Mouse (Mus musculus) heart, embryonic 10.5 days (tissue): ENCODE results near the gene Gm12216. TPM values are rescaled to one million over a fixed set of nuclear protein-coding genes. Genes with fewer than 3 reads are reported as not detected.
A peak's percentile ranks its signal among the peaks of the same experiment; 100 is the strongest.
"Not testable (repeated sequence)": the region's sequence is repeated elsewhere in the genome, so short reads cannot be mapped to it uniquely, and the experiment has no call there.

Experiments
- DNase-seq: peaks from one replicate; pipeline ENCODE4 v3.0.0-alpha.2; 2017; ENCODE audit warnings: low spot score
- H3K27ac ChIP-seq: fragments of 300-500 bp; sonication (generic); 2 replicates; pipeline ENCODE4 v1.5.1; 2016; ENCODE audit warnings: mild to moderate bottlenecking
- H3K27me3 ChIP-seq: fragments of 300-500 bp; sonication (generic); 2 replicates; pipeline ENCODE4 v1.6.1; 2016; ENCODE audit warnings: mild to moderate bottlenecking; ENCODE audit not compliant: poor library complexity, insufficient read depth, severe bottlenecking
- H3K36me3 ChIP-seq: fragments of 300-500 bp; sonication (generic); 2 replicates; pipeline ENCODE4 v1.6.1; 2016; ENCODE audit warnings: mild to moderate bottlenecking, moderate library complexity
- H3K4me1 ChIP-seq: fragments of 300-500 bp; sonication (generic); 2 replicates; pipeline ENCODE4 v1.6.1; 2016; ENCODE audit warnings: mild to moderate bottlenecking
- H3K4me3 ChIP-seq: fragments of 300-500 bp; sonication (generic); 2 replicates; pipeline ENCODE4 v1.5.1; 2016; ENCODE audit warnings: mild to moderate bottlenecking, moderate library complexity
- H3K9me3 ChIP-seq: fragments of 300-500 bp; sonication (generic); 2 replicates; pipeline ENCODE4 v1.6.1; 2016; ENCODE audit warnings: mild to moderate bottlenecking, moderate library complexity
- WGBS: fragments of 180-500 bp; shearing (Covaris S2); methylation state at CpG from one replicate; pipeline ENCODE4 v1.1.7; 2016; 5-methylcytosine and 5-hydroxymethylcytosine counted together
- polyA plus RNA-seq: library from polyadenylated mRNA; unstranded; fragments of >200 nt; fragmentation: Nextera tagmentation; extraction: Ambion mirVana; gene quantifications from 2 replicates; pipeline ENCODE4 v1.2.1, GENCODE M21; 2016

Gene Gm12216
- polyA plus RNA-seq, 1 experiment from 2014 or later, result 0.15 TPM

DNA sequence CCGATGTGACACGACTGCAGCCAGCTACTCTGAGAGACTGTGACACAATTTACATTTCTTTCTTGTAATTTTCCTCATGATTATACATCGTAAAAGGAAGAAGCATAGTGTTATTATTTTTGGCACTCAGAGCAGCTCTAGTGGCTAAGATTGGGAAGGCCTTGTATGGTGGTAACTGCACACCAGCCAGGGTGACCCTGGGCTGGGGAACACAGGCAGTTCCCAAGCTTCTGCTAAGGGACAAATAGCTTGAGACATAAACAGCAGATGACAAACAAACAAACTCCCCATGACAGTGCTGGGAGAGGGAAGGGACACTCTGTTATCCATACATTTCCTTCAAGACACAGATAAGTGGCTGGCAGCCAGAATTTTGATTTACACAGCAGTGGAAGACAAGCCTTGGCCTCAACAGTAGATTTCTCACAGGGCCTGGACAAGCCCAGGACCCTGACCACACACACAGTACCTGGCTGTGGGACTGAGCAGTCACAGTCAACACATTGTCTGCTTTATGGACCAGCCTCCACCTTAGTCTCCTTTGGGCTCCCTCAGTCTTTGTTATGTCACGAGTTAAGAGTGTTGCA is 5.8 kb upstream of the Gm12216 start:
- H3K9me3 ChIP-seq, H3K4me3 ChIP-seq, H3K27me3 ChIP-seq, DNase-seq, H3K4me1 ChIP-seq, H3K36me3 ChIP-seq, H3K27ac ChIP-seq: not testable (repeated sequence)
- WGBS, result 74% methylated on average over 3 of the region's 4 CpGs

DNA sequence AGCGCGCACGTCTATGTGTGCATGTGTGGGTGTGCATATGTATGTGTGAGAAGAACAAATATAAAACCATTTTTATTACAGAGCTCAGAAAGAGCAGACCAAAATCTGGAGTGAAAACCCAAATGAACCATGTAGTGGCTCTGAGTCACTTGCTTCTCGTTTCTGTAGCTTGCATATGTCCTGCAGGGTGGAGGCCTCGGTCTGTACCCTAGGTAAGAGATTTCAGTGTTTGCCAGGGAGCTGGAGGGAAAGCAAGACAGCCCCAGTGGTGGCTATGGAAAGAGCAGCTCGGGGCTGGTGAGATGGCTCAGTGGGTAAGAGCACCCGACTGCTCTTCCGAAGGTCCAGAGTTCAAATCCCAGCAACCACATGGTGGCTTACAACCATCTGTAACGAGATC is 1.9 kb upstream of the Gm12216 start:
- H3K27ac ChIP-seq, H3K4me1 ChIP-seq, DNase-seq, H3K4me3 ChIP-seq, H3K36me3 ChIP-seq, H3K9me3 ChIP-seq: not testable (repeated sequence)
- peaks cover 14% of the 10 kb centered on the region for H3K27me3 ChIP-seq
- 86% methylated on average over 8 of the region's 9 CpGs for WGBS

DNA sequence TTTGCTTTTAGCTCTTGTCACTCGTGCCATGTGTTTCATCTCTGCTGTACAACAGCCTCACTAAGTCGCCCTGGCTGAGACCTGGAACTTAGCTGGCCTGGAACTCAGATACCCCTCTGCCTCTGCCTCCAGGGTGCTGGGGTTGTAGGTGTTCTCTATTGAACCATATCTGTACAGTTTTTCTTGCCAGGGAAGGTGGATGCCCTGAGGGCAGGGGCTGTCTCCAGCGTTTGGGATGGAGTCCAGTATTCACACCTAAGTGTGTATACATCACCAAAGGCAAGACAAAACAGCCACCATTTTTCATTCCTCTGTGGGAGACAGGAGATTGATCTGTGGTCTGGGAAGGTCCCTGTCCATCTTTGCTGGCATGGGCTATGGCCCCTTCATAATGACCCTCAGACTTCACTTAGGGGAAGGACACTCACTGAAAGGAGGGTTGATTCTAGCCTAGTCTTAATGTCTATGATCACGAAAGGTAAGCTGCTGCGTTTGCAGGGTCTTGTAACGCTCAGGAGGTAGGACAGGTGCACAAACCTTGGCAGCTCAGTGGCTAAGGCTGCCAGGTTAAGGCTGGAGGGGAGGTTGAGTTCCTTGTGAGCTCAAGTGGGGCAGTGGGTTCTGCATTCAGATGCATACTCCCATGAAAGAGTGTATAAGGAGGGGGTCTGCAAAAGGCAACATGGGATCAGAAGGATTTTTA is 847 bp downstream of the Gm12216 start:
- peaks cover 14% of the 10 kb centered on the region for H3K27me3 ChIP-seq
- H3K4me3 ChIP-seq, result no peak overlapping the region
- no peaks in the 10 kb centered on the region for H3K36me3 ChIP-seq
- no peak overlapping the region for H3K27ac ChIP-seq
- H3K9me3 ChIP-seq, result no peaks in the 10 kb centered on the region
- no peak for DNase-seq
- peaks cover 3% of the 10 kb centered on the region; the same call in 1 of the 2 replicates for H3K4me1 ChIP-seq
- WGBS, result 76% methylated on average over 6 of the region's 6 CpGs

DNA sequence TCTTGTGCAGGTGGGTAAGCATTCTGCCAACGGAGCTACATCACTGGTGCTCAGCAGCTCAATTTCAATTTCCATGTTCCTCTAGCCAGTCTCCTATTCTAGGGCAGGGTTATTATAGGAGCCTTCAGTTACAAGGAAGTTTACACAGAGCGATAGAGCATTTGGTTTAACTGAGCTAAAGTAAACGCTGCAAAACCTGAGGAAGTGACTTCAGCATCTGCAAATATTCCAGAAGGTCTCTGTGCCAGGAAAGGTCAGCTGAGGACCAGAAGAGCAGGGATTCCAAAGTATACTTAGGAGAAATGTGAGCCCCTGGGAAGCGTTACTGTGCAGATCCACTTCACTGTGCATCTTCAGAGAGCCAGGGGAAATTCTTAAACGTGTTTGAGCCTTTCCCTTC is 5.4 kb downstream of the Gm12216 start:
- H3K27me3 ChIP-seq, result peaks cover 19% of the 10 kb centered on the region
- DNase-seq, result no peak
- 49% methylated on average over 5 of the region's 5 CpGs for WGBS
- H3K27ac ChIP-seq, result no peak overlapping the region
- H3K36me3 ChIP-seq, result no peaks in the 10 kb centered on the region
- H3K4me1 ChIP-seq, result peaks cover 5% of the 10 kb centered on the region; the same call in 1 of the 2 replicates
- no peak overlapping the region for H3K4me3 ChIP-seq
- no peaks in the 10 kb centered on the region for H3K9me3 ChIP-seq

DNA sequence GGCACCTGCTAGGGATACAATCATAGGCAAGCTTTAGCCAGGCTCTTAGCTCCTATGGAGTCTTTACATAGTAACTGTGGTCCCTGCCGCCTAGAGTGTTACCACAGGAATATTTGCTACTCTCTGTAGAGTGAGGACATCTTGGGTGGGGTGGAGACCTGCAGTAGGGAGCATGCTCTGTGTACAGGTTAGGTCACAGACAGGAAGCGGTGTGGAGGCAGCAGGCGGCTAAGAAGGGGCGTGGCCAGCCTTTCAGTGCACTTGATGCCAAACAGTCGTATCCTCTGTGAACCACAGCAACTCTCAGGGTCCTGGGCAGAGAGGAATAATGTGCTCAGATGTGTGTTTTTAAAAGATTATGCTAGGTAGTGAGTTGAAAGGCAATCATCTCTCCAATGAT is 7.3 kb downstream of the Gm12216 start:
- H3K4me1 ChIP-seq, result peaks cover 5% of the 10 kb centered on the region; the same call in 1 of the 2 replicates
- no peak overlapping the region for H3K27ac ChIP-seq
- no peaks in the 10 kb centered on the region for H3K36me3 ChIP-seq
- no peak for DNase-seq
- H3K9me3 ChIP-seq, result no peaks in the 10 kb centered on the region
- H3K27me3 ChIP-seq, result 0 out of 2 replicates have a peak, but pooled peaks cover 4% of the 10 kb centered on the region
- 43% methylated on average over 5 of the region's 5 CpGs for WGBS
- H3K4me3 ChIP-seq, result no peak overlapping the region

DNA sequence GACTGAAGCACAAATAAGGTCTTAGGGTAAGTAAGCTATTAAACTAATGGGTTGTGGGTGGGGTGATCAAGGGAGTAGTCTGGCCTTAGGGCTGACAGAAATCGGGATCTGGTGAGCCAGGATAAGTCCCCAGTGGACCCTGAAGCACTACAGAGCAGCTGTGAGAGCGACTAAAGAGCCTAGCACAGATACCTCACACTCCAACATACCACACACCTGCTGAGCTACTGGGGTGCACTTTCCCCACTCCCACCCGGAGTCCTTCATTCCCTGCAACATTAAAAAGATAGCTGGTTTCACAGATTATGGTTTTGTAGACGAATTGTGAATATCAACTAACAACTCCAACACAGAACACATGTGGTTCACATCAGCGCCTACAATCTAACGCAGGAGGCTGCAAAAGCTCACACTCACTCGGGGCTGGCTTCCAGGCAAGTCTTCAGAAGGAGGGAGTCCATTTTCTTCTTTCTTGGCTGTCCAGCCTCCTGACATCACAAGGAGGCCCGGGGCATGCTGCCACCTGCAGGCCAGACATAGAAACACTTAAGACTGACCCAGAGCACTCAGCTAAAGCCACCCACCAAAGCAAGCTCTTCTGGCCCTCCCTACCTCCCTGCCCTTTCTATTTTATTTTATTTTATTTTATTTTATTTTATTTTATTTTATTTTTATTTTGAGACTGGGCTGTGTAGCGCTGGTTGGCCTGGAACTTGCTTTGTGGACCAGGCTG is 9.3 kb downstream of the Gm12216 start:
- DNase-seq, result peak; percentile 89
- peaks cover 5% of the 10 kb centered on the region; the same call in 1 of the 2 replicates for H3K4me1 ChIP-seq
- H3K4me3 ChIP-seq, result no peak overlapping the region
- no peaks in the 10 kb centered on the region for H3K36me3 ChIP-seq
- 0 out of 2 replicates have a peak, but pooled peaks cover 4% of the 10 kb centered on the region for H3K27me3 ChIP-seq
- 0 out of 2 replicates have a peak overlapping the region, but pooled peaks have one; percentile 42 for H3K27ac ChIP-seq
- H3K9me3 ChIP-seq, result no peaks in the 10 kb centered on the region
- WGBS, result 26% methylated on average over 9 of the region's 9 CpGs

DNA sequence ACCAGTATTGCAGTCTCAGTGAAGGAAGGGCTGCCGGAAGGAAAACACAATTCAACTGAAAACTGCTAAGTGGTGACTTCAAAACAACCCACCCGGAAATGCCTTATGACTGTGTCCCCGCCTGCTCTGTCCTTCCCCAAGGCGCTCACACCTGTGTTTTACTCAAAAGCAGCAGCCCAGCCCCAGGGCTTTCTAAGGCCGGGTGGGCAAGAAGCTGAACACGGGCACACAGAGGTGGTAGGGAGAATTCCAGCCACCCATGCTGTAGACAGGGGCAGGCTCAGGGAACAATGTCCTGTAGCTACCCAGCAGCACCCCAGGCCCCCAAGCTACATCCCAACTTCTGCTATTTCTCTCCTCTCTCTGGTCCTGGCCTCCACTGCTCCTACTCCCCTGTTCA is 13.4 kb downstream of the Gm12216 start:
- H3K27me3 ChIP-seq, result peaks cover 22% of the 10 kb centered on the region; the same call in 1 of the 2 replicates
- 77% methylated on average over 6 of the region's 6 CpGs for WGBS
- no peak for DNase-seq
- H3K4me1 ChIP-seq, result peaks cover 9% of the 10 kb centered on the region; the same call in 1 of the 2 replicates
- H3K36me3 ChIP-seq, result no peaks in the 10 kb centered on the region
- no peak overlapping the region for H3K4me3 ChIP-seq
- H3K27ac ChIP-seq, result no peak overlapping the region
- H3K9me3 ChIP-seq, result no peaks in the 10 kb centered on the region

DNA sequence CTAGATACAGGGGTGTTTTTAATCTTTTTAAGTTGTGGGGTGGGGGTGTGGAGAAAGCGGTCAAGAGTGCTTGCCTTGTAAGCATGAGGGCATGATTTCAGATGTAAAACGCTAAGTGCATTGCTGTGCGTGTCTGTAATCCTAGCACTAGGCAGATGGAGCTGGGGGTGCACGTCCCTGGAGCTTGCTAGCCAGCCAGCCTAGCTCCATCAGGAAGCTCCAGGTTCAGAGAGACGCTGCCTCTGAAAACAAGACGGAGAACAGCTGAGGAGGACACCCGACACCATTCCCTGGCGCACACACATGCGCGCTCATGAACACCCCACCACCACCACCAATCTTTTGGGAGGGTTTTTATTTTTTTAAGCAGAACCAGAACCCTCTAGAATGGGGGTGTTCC is 15.9 kb downstream of the Gm12216 start:
- H3K27me3 ChIP-seq, result peaks cover 31% of the 10 kb centered on the region
- no peaks in the 10 kb centered on the region for H3K9me3 ChIP-seq
- H3K4me1 ChIP-seq, result peaks cover 17% of the 10 kb centered on the region
- no peak overlapping the region for H3K27ac ChIP-seq
- WGBS, result 71% methylated on average over 10 of the region's 10 CpGs
- H3K4me3 ChIP-seq, result no peak overlapping the region
- no peak for DNase-seq
- no peaks in the 10 kb centered on the region for H3K36me3 ChIP-seq

DNA sequence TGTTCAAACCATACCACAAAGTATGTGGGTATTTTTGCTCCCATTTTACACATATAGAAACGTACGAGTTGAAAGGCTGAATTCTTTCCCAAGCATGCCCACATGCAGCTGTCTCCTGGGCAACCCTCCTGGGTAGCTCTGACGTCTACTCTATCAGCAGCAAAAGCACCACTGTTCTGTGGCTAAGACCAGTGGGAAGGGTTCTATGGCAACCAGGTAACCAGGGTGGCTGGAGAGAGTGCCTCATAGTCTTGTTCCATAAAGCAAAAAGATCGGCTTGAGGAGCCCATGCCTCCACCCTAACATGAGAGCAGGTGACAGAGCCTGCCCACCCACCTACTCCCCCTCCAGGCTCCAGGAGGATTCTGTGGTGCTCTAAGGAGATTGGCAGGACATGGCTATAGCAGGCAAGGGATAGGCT is 16.9 kb downstream of the Gm12216 start:
- Histone ChIP-seq H3K27me3 (peaks cover 31% of the 10 kb centered on the region), H3K4me1 (peaks cover 23% of the 10 kb centered on the region), H3K9me3 (no peaks in the 10 kb centered on the region), H3K4me3 (no peak overlapping the region), H3K36me3 (no peaks in the 10 kb centered on the region), H3K27ac (no peak overlapping the region)
- no peak for DNase-seq
- WGBS, result 72% methylated on average over 4 of the region's 4 CpGs

DNA sequence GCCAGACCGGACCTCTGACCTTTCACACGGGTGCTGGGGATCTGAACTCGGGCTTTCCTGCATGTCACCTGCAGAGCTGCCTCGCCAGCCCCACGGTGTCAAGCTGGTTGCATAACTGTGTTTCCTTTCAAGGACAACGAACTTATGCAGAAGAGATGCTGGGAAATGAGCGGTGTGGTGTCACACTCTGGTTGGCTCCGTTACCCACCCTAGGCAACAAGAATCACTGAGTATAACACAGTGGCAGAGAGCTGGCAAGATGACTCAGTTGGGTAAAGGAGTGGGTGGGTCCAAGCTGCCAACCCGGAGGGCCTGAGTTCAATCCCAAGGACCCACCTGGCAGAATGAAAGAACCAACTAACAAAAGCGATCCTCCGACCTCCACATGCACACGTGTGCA is 17.5 kb downstream of the Gm12216 start:
- DNase-seq, result no peak
- no peak overlapping the region for H3K27ac ChIP-seq
- peaks cover 31% of the 10 kb centered on the region for H3K27me3 ChIP-seq
- H3K9me3 ChIP-seq, result no peaks in the 10 kb centered on the region
- H3K4me1 ChIP-seq, result peaks cover 27% of the 10 kb centered on the region
- no peaks in the 10 kb centered on the region for H3K36me3 ChIP-seq
- WGBS, result 85% methylated on average over 12 of the region's 12 CpGs
- no peak overlapping the region for H3K4me3 ChIP-seq

DNA sequence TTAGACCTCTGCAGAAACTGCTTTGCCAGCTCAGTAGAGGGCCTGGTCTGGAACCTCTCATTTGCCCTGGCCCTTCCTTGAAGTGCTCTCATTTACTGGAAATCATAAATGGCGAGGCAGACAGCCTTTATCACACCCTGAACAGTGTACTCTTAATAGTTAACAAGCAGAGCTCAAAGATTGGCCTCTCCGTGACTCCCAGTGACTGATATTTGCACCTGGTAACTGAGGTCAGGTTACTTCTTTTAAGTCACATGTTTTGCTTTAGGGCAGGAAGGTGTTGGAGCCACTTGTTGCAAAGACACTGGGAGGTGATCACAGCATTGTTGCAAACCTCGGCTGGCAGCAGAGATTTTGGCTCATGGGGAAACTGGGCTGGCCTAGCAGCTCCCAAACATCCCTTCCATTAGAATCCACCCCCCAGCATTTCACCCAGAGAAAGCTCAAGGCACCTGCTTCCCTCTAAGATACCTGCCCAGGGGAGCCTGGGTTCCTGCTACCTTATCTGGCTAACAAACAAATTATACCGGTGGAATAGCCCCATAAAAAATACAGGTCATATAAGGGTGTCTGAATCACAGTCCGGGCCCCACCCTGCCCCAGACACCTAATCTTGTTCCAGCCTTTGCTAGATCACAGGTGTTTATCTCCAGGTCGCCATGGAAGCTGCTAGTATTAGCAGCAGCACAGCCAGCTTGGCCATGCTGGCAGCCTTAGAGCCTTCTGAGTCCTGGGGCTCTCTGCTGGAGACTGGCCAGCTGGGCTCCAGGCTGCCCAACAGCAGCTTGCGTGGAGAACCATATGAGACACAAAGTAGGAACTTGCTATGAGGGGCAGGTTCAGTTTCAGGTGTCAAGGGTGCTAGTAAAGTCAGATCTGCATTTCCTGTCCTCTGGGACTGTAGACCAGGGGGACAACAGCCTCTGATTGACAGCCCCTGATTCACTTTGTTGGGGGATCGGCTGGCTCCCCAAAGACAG is 19.1 kb downstream of the Gm12216 start:
- Histone ChIP-seq H3K27me3 (peaks cover 31% of the 10 kb centered on the region), H3K4me3 (no peak overlapping the region), H3K9me3 (no peaks in the 10 kb centered on the region), H3K27ac (no peak overlapping the region), H3K4me1 (peaks cover 35% of the 10 kb centered on the region), H3K36me3 (no peaks in the 10 kb centered on the region)
- 49% methylated on average over 8 of the region's 8 CpGs for WGBS
- DNase-seq, result no peak

DNA sequence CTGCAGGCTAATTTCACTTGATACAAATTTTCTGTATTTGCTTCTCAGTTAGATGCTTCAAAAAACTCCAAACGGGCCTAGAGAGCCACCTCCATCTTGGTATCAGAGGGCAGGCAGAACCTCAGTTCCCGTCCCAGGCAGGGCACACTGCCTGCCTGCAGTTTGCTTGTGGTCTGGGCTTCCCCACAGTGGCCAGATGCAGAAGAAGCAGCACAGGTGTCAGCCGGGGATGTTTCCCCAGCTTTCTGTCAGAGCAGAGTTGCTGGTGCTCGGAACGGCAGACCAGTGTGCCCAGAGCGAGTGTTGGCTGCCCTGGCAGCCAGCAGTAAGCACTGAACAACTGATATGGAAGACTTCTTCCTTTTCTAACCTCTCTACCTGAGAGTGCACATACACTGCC is 19.9 kb downstream of the Gm12216 start:
- no peak overlapping the region for H3K27ac ChIP-seq

More for the DNA sequence above, 19.9 kb downstream of the Gm12216 start:
- no peak for DNase-seq
- no peaks in the 10 kb centered on the region for H3K36me3 ChIP-seq
- H3K4me1 ChIP-seq, result peaks cover 35% of the 10 kb centered on the region
- no peaks in the 10 kb centered on the region for H3K9me3 ChIP-seq
- whole genome bisulfite sequencing, result 71% methylated on average over 6 of the region's 6 CpGs
- no peak overlapping the region for H3K4me3 ChIP-seq
- H3K27me3 ChIP-seq, result peaks cover 31% of the 10 kb centered on the region
